Mouse (Mus musculus): ENCODE measurements around the gene Slc44a2. TPM values are rescaled to one million over a fixed set of nuclear protein-coding genes. Genes with fewer than 3 reads are reported as not detected.

Gene Slc44a2
- polyA plus RNA-seq, 1 experiment from 2014 or later: 131 TPM

Other genes with a start within 250 kb of the Slc44a2 start
- gene Gm49373, start 247.6 kb upstream of the Slc44a2 start, polyA plus RNA-seq (2015; fragmentation: Nextera tagmentation; extraction: Ambion mirVana): 0.59 and 0.88 TPM in 2 replicates
- 54.8 and 61.6 TPM in 2 replicates for gene Fdx1l, start 247.1 kb upstream of the Slc44a2 start, polyA plus RNA-seq (2015; fragmentation: Nextera tagmentation; extraction: Ambion mirVana)
- 1.8 and 2.1 TPM in 2 replicates for gene Gm38431, start 228.7 kb upstream of the Slc44a2 start, polyA plus RNA-seq (2015; fragmentation: Nextera tagmentation; extraction: Ambion mirVana)
- gene Raver1, start 228.7 kb upstream of the Slc44a2 start, polyA plus RNA-seq (2015; fragmentation: Nextera tagmentation; extraction: Ambion mirVana): 55.0 and 63.2 TPM in 2 replicates
- 13.7 and 16.5 TPM in 2 replicates for gene Tyk2, start 189.5 kb upstream of the Slc44a2 start, polyA plus RNA-seq (2015; fragmentation: Nextera tagmentation; extraction: Ambion mirVana)
- gene Cdc37, start 170.7 kb upstream of the Slc44a2 start, polyA plus RNA-seq (2015; fragmentation: Nextera tagmentation; extraction: Ambion mirVana): 320 and 346 TPM in 2 replicates
- gene Pde4a, start 155.0 kb upstream of the Slc44a2 start, polyA plus RNA-seq (2015; fragmentation: Nextera tagmentation; extraction: Ambion mirVana): 5.4 and 6.1 TPM in 2 replicates
- gene Keap1, start 81.3 kb upstream of the Slc44a2 start, polyA plus RNA-seq (2015; fragmentation: Nextera tagmentation; extraction: Ambion mirVana): 79.7 and 82.5 TPM in 2 replicates
- 0.77 and 0.83 TPM in 2 replicates for gene S1pr5, start 72.3 kb upstream of the Slc44a2 start, polyA plus RNA-seq (2015; fragmentation: Nextera tagmentation; extraction: Ambion mirVana)
- 31.4 and 32.8 TPM in 2 replicates for gene Atg4d, start 55.4 kb upstream of the Slc44a2 start, polyA plus RNA-seq (2015; fragmentation: Nextera tagmentation; extraction: Ambion mirVana)
- gene Kri1, start 32.7 kb upstream of the Slc44a2 start, polyA plus RNA-seq (2015; fragmentation: Nextera tagmentation; extraction: Ambion mirVana): 16.2 and 18.3 TPM in 2 replicates
- gene Cdkn2d, start 29.3 kb upstream of the Slc44a2 start, polyA plus RNA-seq (2015; fragmentation: Nextera tagmentation; extraction: Ambion mirVana): 51.2 and 51.6 TPM in 2 replicates
- gene Ap1m2, start 8.4 kb upstream of the Slc44a2 start, polyA plus RNA-seq (2015; fragmentation: Nextera tagmentation; extraction: Ambion mirVana): 10.5 and 11.7 TPM in 2 replicates
- gene Ilf3, start 47.2 kb downstream of the Slc44a2 start, polyA plus RNA-seq (2015; fragmentation: Nextera tagmentation; extraction: Ambion mirVana): 257 and 268 TPM in 2 replicates
- gene Qtrt1, start 91.1 kb downstream of the Slc44a2 start, polyA plus RNA-seq (2015; fragmentation: Nextera tagmentation; extraction: Ambion mirVana): 49.5 and 52.2 TPM in 2 replicates
- 72.5 and 77.0 TPM in 2 replicates for gene Dnm2, start 104.2 kb downstream of the Slc44a2 start, polyA plus RNA-seq (2015; fragmentation: Nextera tagmentation; extraction: Ambion mirVana)
- 135 and 138 TPM in 2 replicates for gene Tmed1, start 189.6 kb downstream of the Slc44a2 start, polyA plus RNA-seq (2015; fragmentation: Nextera tagmentation; extraction: Ambion mirVana)
- 5.2 and 5.5 TPM in 2 replicates for gene AB124611, start 205.5 kb downstream of the Slc44a2 start, polyA plus RNA-seq (2015; fragmentation: Nextera tagmentation; extraction: Ambion mirVana)
- gene Carm1, start 226.2 kb downstream of the Slc44a2 start, polyA plus RNA-seq (2015; fragmentation: Nextera tagmentation; extraction: Ambion mirVana): 55.2 and 56.0 TPM in 2 replicates